Mouse (Mus musculus) layer of hippocampus, adult 2 months (tissue): ENCODE measurements around the gene BC052040. TPM values are rescaled to one million over a fixed set of nuclear protein-coding genes. Genes with fewer than 3 reads are reported as not detected.
A peak's percentile ranks its signal among the peaks of the same experiment; 100 is the strongest.

Experiments
- DNase-seq, 2 experiments: peaks; one replicate each; pipeline ENCODE4 v3.0.0; 2022; ENCODE audit warnings: low spot score in 2 of 2
- H3K27ac ChIP-seq: fragments of 200-600 bp; 2 replicates; pipeline ENCODE4 v1.8.1; 2022
- H3K4me3 ChIP-seq: fragments of 200-600 bp; 2 replicates; pipeline ENCODE4 v1.8.1; 2022; ENCODE audit warnings: mild to moderate bottlenecking
- CTCF ChIP-seq: fragments of 200-600 bp; conservative IDR thresholded peaks from 2 replicates; pipeline ENCODE4 v1.8.1; 2022; ENCODE audit warnings: antibody characterized with exemption, mild to moderate bottlenecking, moderate library complexity
- total RNA-seq, 2 experiments: library from RNA; stranded (reverse); gene quantifications; 2 replicates each; pipeline ENCODE4 v1.2.3; 2021

BC052040 gene
- total RNA-seq, 2 experiments from 2014 or later = 6.5 to 7.6 TPM

DNA sequence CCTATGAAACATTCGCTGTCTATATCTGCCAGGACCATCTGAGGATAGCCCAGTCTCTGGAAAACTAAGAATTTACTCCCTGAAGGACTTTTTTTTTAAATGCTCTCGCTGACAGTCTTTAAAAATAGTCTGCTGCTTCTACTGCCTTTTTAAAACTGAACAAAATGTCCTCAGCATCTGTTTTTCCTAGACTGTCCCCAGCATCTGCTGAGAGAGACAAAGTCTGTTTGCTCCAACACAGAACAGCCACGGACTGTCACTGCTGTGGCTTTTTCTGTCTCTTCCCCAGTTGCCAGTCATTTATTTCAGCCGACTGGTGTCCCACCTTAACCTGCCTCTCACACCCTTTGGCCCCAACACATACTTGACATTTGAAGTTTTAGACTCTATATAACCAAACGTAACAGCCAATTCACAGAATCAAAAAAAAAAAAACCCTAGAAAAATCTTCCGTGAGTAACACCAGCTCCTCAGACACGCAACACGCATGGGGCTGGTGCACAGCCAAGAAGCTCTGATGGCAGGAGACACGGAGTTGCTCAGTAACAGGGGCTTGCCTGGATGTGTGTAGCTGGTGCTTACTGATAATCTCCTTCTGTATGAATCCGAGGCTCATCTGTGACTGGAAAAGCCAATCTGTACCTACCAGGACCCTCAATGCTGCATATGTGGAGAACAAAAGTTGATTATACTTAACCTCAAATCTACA, 188.2 kb downstream of the BC052040 start:
- DNase-seq = peak; percentile 29 to 33
- no peak overlapping the region for H3K4me3 ChIP-seq
- TF ChIP-seq CTCF = no peak
- H3K27ac ChIP-seq = peak overlapping the region; percentile 33; the same call in 1 of the 2 replicates

DNA sequence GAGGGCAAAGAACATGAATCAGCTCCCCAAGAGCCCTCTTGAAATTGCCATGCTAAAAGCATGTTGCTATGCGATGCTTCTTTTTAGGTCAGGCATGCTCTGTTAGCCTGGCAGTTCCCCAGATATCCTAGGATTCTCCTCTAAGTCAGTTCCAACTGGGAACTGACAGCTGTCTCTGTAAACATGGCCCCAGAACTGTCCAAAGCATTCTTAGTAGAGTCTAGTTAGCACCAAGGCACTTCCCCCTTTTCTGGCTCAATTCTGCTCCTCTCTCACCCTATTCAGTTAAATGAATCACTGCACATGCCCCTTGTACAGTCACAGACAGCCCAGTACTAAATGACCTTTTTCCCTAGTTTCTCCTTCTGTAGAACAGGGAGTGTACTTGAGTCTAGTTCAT, 191.2 kb downstream of the BC052040 start:
- Histone ChIP-seq H3K27ac (no peak overlapping the region), H3K4me3 (no peak overlapping the region)
- no peak for DNase-seq
- no peak for TF ChIP-seq CTCF

- no peak for TF ChIP-seq CTCF
- no peak overlapping the region for H3K4me3 ChIP-seq
- DNase-seq = no peak
- H3K27ac ChIP-seq = no peak overlapping the region
Observed at GRCm38 (mm10) chr2:115774153-115774908, 192.8 kb downstream of the BC052040 start.

DNA sequence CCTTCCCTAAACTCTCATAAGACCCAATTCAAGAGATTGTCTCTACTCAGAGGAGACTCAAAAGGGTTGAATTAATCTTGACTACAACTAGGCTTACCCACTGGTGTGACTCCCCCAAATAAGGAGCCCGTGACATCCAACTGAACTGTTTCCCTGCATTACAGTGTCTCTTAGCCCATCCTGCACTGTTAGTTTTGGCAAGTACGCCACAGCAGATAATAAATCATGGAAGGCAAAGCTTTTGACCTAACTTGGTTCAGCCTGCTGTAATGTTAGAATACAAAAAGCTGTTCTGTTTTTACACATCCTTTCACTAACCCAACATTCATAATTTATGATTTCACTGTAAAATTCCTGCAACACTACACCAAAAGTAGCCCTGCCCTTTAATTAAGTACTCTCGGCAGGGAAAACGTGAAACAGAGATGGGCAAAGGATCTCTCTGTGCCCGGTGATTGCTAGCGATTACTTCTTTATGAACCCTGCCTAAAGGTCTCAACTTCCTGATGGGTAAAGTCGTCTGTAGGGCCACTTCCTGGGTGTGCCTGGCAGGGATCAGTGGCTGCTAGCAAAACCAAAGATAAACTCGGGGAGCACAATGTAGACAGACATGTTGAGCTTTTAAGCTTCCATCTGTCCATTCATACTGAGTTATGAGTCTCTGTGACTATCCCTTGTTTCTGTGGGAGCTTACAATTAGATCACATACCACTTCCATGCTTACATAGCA, 194.1 kb downstream of the BC052040 start:
- DNase-seq = no peak
- TF ChIP-seq CTCF = no peak
- H3K27ac ChIP-seq = no peak overlapping the region
- H3K4me3 ChIP-seq = no peak overlapping the region

DNA sequence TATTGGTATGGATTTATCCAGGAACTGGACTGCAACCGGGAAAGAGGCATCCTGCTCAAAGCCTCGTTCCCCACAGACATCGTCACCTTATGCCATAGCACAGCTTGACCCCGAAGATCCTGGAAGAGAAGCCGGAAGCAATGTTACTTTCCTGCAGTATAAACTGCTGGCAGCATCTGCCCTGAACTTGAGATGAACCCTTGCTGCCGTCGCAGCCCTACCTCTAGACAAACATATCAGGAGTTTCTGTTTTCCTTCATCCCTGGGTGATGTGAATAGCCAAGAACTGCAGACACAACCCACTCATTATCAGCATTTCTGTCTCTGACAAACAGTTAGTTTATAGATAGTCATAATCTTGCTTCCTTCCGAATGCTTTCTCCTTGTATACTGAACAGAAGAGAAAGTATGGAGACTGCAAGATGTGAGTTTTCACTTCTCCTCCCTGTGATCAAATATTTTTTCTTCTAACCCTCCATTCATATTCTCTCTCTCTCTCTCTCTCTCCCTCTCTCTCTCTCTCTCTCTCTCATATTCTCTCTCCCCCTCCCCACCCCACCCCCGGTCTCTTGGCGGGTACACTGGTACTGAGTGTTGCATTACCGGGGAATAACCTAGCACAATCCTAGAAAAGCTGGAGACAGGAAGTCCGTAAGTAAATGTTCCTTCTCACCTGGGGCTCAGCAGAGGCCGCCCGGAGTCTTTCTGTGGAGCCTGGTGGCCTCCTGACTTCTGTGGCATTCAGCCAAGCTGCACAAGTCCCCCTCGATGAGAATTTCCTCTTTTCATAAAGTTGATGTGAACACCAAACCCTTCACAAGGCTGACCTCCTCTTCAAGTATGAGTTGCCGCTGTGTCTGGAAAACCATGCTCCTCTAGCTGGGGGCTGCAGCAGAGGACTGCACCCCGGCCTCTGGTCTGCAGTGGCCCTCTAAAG, 195.7 kb downstream of the BC052040 start:
- no peak overlapping the region for H3K27ac ChIP-seq
- no peak for DNase-seq
- no peak for TF ChIP-seq CTCF
- H3K4me3 ChIP-seq = no peak overlapping the region

GRCm38 (mm10) chr2:115780546-115781011, 199.1 kb downstream of the BC052040 start:
- Histone ChIP-seq H3K27ac (no peak overlapping the region), H3K4me3 (no peak overlapping the region)
- no peak for TF ChIP-seq CTCF
- DNase-seq = no peak

DNA sequence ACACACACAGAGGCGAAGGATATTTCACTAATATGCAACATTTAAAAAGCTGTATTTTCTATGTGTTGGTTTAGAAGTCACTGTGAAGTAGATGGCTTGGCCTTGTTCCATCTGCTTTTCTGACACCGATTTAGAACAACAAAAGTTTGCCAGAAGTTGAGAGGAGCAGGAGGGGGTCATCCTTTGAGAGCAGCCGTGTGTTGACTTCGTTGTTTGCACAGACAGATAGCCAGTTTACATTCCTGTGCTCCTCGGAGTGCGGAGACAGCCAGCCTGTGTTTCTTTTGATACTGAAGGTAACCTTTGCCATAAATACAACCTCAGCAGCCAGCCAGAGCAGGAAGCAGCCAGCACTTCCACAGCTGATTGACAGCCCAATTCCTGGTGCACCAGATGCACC, 204.2 kb downstream of the BC052040 start:
- no peak for TF ChIP-seq CTCF
- no peak for DNase-seq
- no peak overlapping the region for H3K4me3 ChIP-seq

GRCm38 (mm10) chr2:115798839-115799238, 217.3 kb downstream of the BC052040 start:
- TF ChIP-seq CTCF = no peak
- Histone ChIP-seq H3K27ac (no peak overlapping the region), H3K4me3 (no peak overlapping the region)
- no peak for DNase-seq

More for the DNA sequence above, 204.2 kb downstream of the BC052040 start:
- H3K27ac ChIP-seq = no peak overlapping the region

DNA sequence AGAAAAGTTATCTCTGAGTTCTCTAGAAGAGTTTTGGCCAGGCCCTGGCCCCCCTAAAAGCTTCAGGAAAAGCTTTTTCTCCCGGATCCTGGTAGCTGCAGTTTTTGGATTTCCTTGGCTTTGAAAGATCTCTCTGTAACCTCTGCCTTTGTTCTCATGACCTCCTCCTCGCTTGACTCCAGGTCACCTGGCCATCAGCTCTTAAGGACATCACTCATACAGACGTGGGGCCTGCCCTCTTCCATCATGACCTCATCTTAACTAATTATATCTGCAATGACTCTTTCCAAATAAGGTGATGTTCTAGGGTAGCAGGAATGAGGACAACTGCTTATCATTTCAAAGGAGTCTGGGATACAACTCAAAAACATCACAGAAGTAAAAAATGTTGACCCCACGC, 226.9 kb downstream of the BC052040 start:
- Histone ChIP-seq H3K27ac (no peak overlapping the region), H3K4me3 (no peak overlapping the region)
- DNase-seq = no peak
- no peak for TF ChIP-seq CTCF

GRCm38 (mm10) chr2:115813316-115813715, 231.8 kb downstream of the BC052040 start:
- Histone ChIP-seq H3K4me3 (no peak overlapping the region), H3K27ac (no peak overlapping the region)
- no peak for DNase-seq
- TF ChIP-seq CTCF = no peak

DNA sequence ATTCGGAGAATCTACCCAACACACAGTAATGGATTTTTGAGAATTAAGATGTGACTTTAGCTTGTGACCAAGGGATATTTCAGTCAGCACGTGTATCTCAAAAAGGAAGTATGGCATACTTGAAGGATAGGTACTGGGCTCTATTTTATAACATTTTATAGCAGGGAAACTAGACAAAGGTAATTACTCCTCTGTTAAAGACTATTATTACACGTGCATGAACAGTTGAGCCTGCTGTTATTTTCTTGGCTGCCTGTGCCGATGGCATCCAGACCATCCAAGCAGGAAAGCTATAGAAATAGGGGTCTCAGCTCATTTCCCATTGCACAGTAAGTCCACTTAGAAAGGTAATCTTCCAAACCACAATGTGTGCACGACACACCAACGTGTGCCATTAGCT, 232.2 kb downstream of the BC052040 start:
- no peak overlapping the region for H3K27ac ChIP-seq
- no peak for TF ChIP-seq CTCF

GRCm38 (mm10) chr2:115817959-115818358, 236.4 kb downstream of the BC052040 start:
- Histone ChIP-seq H3K4me3 (no peak overlapping the region), H3K27ac (no peak overlapping the region)
- no peak for TF ChIP-seq CTCF
- DNase-seq = no peak

More for the DNA sequence above, 232.2 kb downstream of the BC052040 start:
- H3K4me3 ChIP-seq = no peak overlapping the region
- DNase-seq = no peak
